Mouse (Mus musculus) E14TG2a.4 (cell line): ENCODE measurements around the gene Tcea2.

ENCODE experiments used
- CTCF ChIP-seq: conservative IDR thresholded peaks from 2 replicates; pipeline ENCODE4 v1.5.1; 2014; ENCODE audit warnings: low read length
- NANOG ChIP-seq: IDR thresholded peaks from 2 replicates; pipeline ENCODE4 v1.6.1; 2014; ENCODE audit warnings: borderline replicate concordance, low read length, mixed read lengths
- POU5F1 ChIP-seq: IDR thresholded peaks from 2 replicates; pipeline ENCODE4 v1.6.1; 2014; ENCODE audit warnings: low read length, borderline replicate concordance

- TF ChIP-seq CTCF (no peak), POU5F1 (no peak), NANOG (no peak)
Observed at GRCm38 (mm10) chr2:181674934-181675333, 5.2 kb upstream of the Tcea2 start.
